Mouse (Mus musculus): ENCODE data around the gene Sema4b. TPM values are rescaled to one million over a fixed set of nuclear protein-coding genes. Genes with fewer than 3 reads are reported as not detected.

Gene Sema4b
- total and polyA plus RNA-seq, 3 experiments, result 1.5 to 9.4 (median 6.7) TPM

GRCm38 (mm10) chr7:80195576-80196263 lies 9.1 kb downstream of the Sema4b start:
- dilution Hi-C loops (cut with MboI; ENCODE audit: extremely low pct_ligation_motif_present, extremely low pct_unique_long_range_greater_than_20kb, low sequenced_read_pairs), result no loop called here
- TF ChIP-seq POLR2AphosphoS2 (IDR thresholded peaks at IDR 0.05; ENCODE audit: low read depth, low read length), result no peak
- TF ChIP-seq SMC3 (IDR thresholded peaks at IDR 0.05; ENCODE audit: low read depth, low read length), result no peak
- TF ChIP-seq CHD2 (IDR thresholded peaks at IDR 0.05; ENCODE audit: low read length), result no peak
- TF ChIP-seq ZC3H11A (IDR thresholded peaks at IDR 0.05; ENCODE audit: low read depth, low read length), result no peak
- no peak for TF ChIP-seq MAZ (IDR thresholded peaks at IDR 0.05; ENCODE audit: low read depth, low read length)
- TF ChIP-seq NRF1 (IDR thresholded peaks at IDR 0.05; ENCODE audit: low read depth, low read length), result no peak
- TF ChIP-seq ZMIZ1 (IDR thresholded peaks at IDR 0.05; ENCODE audit: low read depth, low read length), result no peak
- no peak for TF ChIP-seq E2F4 (IDR thresholded peaks at IDR 0.05; ENCODE audit: insufficient replicate concordance, low read depth, low read length)
- no peak for TF ChIP-seq BHLHE40 (IDR thresholded peaks at IDR 0.05; ENCODE audit: low read depth, low read length)
- no peak for TF ChIP-seq TCF12 (IDR thresholded peaks at IDR 0.05; ENCODE audit: low read depth, low read length)
- TF ChIP-seq NELFE (IDR thresholded peaks at IDR 0.05; ENCODE audit: low read depth, low read length), result no peak
- TF ChIP-seq PAX5 (IDR thresholded peaks at IDR 0.05; ENCODE audit: low read length), result no peak
- TF ChIP-seq RAD21 (IDR thresholded peaks at IDR 0.05; ENCODE audit: low read depth, low read length), result no peak
- TF ChIP-seq POLR2A (IDR thresholded peaks at IDR 0.05; ENCODE audit: low read depth, low read length), result no peak
- no peak for TF ChIP-seq SIN3A (IDR thresholded peaks at IDR 0.05; ENCODE audit: low read length)
- no peak for TF ChIP-seq HCFC1 (IDR thresholded peaks at IDR 0.05; ENCODE audit: low read depth, low read length)

DNA sequence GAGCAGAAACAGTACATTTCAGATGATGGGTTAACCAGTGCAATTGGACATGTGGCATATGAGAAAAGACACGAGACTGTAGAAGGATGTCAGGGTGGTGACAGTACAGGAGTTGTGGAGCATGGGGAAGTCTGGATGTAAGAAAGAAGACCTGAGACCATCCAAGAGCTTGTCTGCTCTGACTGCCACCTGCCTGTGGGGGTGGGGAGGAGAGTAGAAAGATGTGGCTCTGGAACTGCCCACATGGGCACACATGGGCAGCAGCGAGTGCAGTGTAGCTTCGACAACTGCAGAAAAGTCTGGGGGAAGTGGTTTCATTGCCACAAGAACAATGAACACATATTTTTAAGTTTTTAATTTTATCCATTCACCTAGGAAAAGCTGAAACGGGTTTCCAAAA lies 10.7 kb downstream of the Sema4b start:
- Histone ChIP-seq H3K4me2 (ENCODE audit: insufficient read depth, low read depth, poor library complexity, severe bottlenecking) (peak overlapping the region; percentile 43; the same call in 1 of the 2 replicates), H3K79me2 (replicated peaks; ENCODE audit: control insufficient read depth, extremely low read depth, insufficient read depth, poor library complexity, severe bottlenecking) (peaks cover 30% of the 10 kb centered on the region), H3K4me1 (ENCODE audit: control insufficient read depth in 1 of 2, insufficient read depth in 2 of 2) (peaks cover 29 to 74% of the 10 kb centered on the region in 2 experiments), H3K9me3 (replicated peaks; ENCODE audit: low read length) (no peaks in the 10 kb centered on the region), H3K27ac (ENCODE audit: insufficient read depth, low read depth) (peak overlapping the region; percentile 26; the same call in 1 of the 2 replicates), H3K4me3 (replicated peaks in 1 of 3; ENCODE audit: low read depth in 2 of 3, low read length in 2 of 3, poor library complexity in 1 of 3) (no peak overlapping the region), H3K27me3 (replicated peaks) (peaks cover 3% of the 10 kb centered on the region), H3K9ac (ENCODE audit: insufficient read depth, low read depth) (peak overlapping the region; percentile 69; the same call in 1 of the 2 replicates), H3K36me3 (replicated peaks in 1 of 2; ENCODE audit: control insufficient read depth in 1 of 2, insufficient read depth in 1 of 2, low read length in 1 of 2) (peaks cover 2 to 5% of the 10 kb centered on the region in 2 experiments)
- dilution Hi-C loops (cut with MboI; ENCODE audit: extremely low pct_ligation_motif_present, extremely low pct_unique_long_range_greater_than_20kb, low sequenced_read_pairs) (no loop called here), in situ Hi-C loops (cut with MboI; ENCODE audit: low pct_ligation_motif_present, low pct_unique_long_range_greater_than_20kb, low sequenced_read_pairs) (loop anchor here (5.0 kb wide), 1 partner anchor 35 kb away; no protein-coding TSS in a partner anchor)
- no peak; the same call in 1 of the 2 replicates for TF ChIP-seq RAD21 (IDR thresholded peaks at IDR 0.05; ENCODE audit: low read depth, low read length)
- no peak for TF ChIP-seq TBP (conservative IDR thresholded peaks at IDR 0.05; ENCODE audit: low read depth, low read length)
- peak; percentile 77 for TF ChIP-seq CHD2 (IDR thresholded peaks at IDR 0.05; ENCODE audit: low read length)
- TF ChIP-seq TCF12 (IDR thresholded peaks at IDR 0.05; ENCODE audit: low read depth, low read length), result 0 out of 2 replicates have a peak, but pooled peaks have one; percentile 25
- no peak for TF ChIP-seq JUN (IDR thresholded peaks at IDR 0.05; ENCODE audit: insufficient read depth, low read depth, low read length)
- TF ChIP-seq ETS1 (conservative IDR thresholded peaks at IDR 0.05; ENCODE audit: low read depth, low read length), result no peak
- no peak for TF ChIP-seq UBTF (IDR thresholded peaks at IDR 0.05; ENCODE audit: low read depth, low read length)
- no peak for TF ChIP-seq KAT2A (IDR thresholded peaks at IDR 0.05; ENCODE audit: insufficient replicate concordance, low read length)
- no peak for TF ChIP-seq ELF1 (IDR thresholded peaks at IDR 0.05; ENCODE audit: low read depth, low read length)
- no peak for TF ChIP-seq USF2 (conservative IDR thresholded peaks at IDR 0.05; ENCODE audit: low read depth, low read length)
- TF ChIP-seq EP300 (IDR thresholded peaks at IDR 0.05; ENCODE audit: low read length), result 0 out of 2 replicates have a peak, but pooled peaks have one; percentile 21
- no peak for TF ChIP-seq POLR2A (IDR thresholded peaks at IDR 0.05; ENCODE audit: low read depth, low read length)
- TF ChIP-seq MAFK (IDR thresholded peaks at IDR 0.05; ENCODE audit: insufficient replicate concordance, low read length), result no peak
- peak; percentile 54 for TF ChIP-seq MXI1 (IDR thresholded peaks at IDR 0.05; ENCODE audit: low read depth, low read length)
- peak; percentile 70 for TF ChIP-seq MAX (IDR thresholded peaks at IDR 0.05; ENCODE audit: low read length)
- TF ChIP-seq MYC (IDR thresholded peaks at IDR 0.05; ENCODE audit: low read depth, low read length), result peak; percentile 71
- no peak; the same call in 1 of the 2 replicates for TF ChIP-seq IRF4 (IDR thresholded peaks at IDR 0.05; ENCODE audit: low read depth, low read length)
- TF ChIP-seq NRF1 (IDR thresholded peaks at IDR 0.05; ENCODE audit: low read depth, low read length), result no peak
- DNase-seq (ENCODE audit: extremely low read depth), result no peak

More at GRCm38 (mm10) chr7:80195576-80196263, 9.1 kb downstream of the Sema4b start:
- Histone ChIP-seq H3K9me3 (replicated peaks; ENCODE audit: low read length) (no peaks in the 10 kb centered on the region), H3K79me2 (replicated peaks; ENCODE audit: control insufficient read depth, extremely low read depth, insufficient read depth, poor library complexity, severe bottlenecking) (peaks cover 19% of the 10 kb centered on the region), H3K4me2 (ENCODE audit: insufficient read depth, low read depth, poor library complexity, severe bottlenecking) (no peak overlapping the region), H3K27me3 (replicated peaks) (peaks cover 3% of the 10 kb centered on the region), H3K9ac (ENCODE audit: insufficient read depth, low read depth) (no peak overlapping the region), H3K4me1 (ENCODE audit: control insufficient read depth in 1 of 2, insufficient read depth in 2 of 2) (peaks cover 27 to 74% of the 10 kb centered on the region in 2 experiments), H3K36me3 (replicated peaks in 1 of 2; ENCODE audit: control insufficient read depth in 1 of 2, insufficient read depth in 1 of 2, low read length in 1 of 2) (peaks cover 0 to 2% of the 10 kb centered on the region in 2 experiments), H3K27ac (ENCODE audit: insufficient read depth, low read depth) (no peak overlapping the region), H3K4me3 (replicated peaks in 1 of 3; ENCODE audit: low read depth in 2 of 3, low read length in 2 of 3, poor library complexity in 1 of 3) (no peak overlapping the region)
- DNase-seq (ENCODE audit: extremely low read depth), result no peak
- in situ Hi-C loops (cut with MboI; ENCODE audit: low pct_ligation_motif_present, low pct_unique_long_range_greater_than_20kb, low sequenced_read_pairs), result loop anchor here (5.0 kb wide), 1 partner anchor 33 kb away; no protein-coding TSS in a partner anchor
